Mouse (Mus musculus): ENCODE data around the gene Pkp4. TPM values are rescaled to one million over a fixed set of nuclear protein-coding genes. Genes with fewer than 3 reads are reported as not detected.

The Pkp4 gene
- polyA plus RNA-seq, 1 experiment from 2014 or later, result 20.2 TPM

DNA sequence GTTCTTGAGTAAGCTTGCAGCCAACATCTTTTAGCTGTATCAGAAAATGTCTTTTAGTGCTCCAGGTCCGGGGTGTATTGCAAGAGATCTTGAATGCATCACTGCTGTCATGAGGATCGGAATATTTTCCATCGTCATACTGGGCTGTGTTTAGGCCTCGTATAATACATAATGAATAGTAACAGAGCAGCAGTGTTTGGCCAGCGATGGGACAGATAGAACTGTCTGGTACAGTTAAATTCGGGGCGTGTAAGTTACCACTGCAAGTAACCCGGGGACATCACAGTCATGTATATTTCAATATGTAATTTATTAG is 1.6 kb downstream of the Pkp4 start:
- no peaks in the 10 kb centered on the region for H3K27me3 ChIP-seq (ENCODE audit: control insufficient read depth, insufficient read depth, low read length)
- no peaks in the 10 kb centered on the region for H3K36me3 ChIP-seq (ENCODE audit: control insufficient read depth, insufficient read depth, low read length)
- H3K4me3 ChIP-seq (ENCODE audit: low read depth, low read length), result peak overlapping the region; percentile 71
- no peak overlapping the region for H3K27ac ChIP-seq (ENCODE audit: low read depth, low read length)
- H3K9ac ChIP-seq (ENCODE audit: low read length), result peak overlapping the region; percentile 84
- H3K4me2 ChIP-seq, result peak overlapping the region; percentile 66
- ATAC-seq (ENCODE audit: low FRiP score), result no peak
- no peaks in the 10 kb centered on the region for H3K9me3 ChIP-seq (ENCODE audit: control insufficient read depth, low read length)
- WGBS, result 48% methylated on average over 8 of the region's 8 CpGs
- peak; percentile 84 for DNase-seq (ENCODE audit: low spot score, missing footprints)
- peaks cover 11% of the 10 kb centered on the region for H3K4me1 ChIP-seq (ENCODE audit: control insufficient read depth, insufficient read depth, low read length)

DNA sequence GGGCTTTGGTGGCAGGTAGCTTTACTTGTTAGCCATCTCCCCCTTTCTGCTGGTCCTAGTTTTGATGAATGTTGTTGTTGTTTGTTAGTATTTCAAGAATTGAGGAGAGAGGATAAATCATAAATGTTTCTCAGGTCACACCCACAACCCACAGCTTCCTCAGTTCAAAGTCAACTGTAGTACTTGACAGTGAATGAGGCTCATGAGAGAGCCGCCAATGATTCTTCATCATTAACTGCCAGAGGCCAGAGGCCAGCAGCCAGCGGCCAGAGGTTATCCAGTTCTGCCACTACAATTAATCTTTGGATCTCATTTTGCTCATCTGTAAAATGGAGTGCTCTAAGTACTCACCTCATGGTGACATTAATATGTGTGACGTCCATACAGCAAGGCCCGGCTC is 6.3 kb downstream of the Pkp4 start:
- Histone ChIP-seq H3K36me3 (ENCODE audit: control insufficient read depth, insufficient read depth, low read length) (no peaks in the 10 kb centered on the region), H3K27me3 (ENCODE audit: control insufficient read depth, insufficient read depth, low read length) (no peaks in the 10 kb centered on the region), H3K4me3 (ENCODE audit: low read depth, low read length) (no peak overlapping the region), H3K4me1 (ENCODE audit: control insufficient read depth, insufficient read depth, low read length) (peaks cover 11% of the 10 kb centered on the region), H3K4me2 (no peak overlapping the region), H3K9me3 (ENCODE audit: control insufficient read depth, low read length) (no peaks in the 10 kb centered on the region), H3K9ac (ENCODE audit: low read length) (no peak overlapping the region), H3K27ac (ENCODE audit: low read depth, low read length) (no peak overlapping the region)
- ATAC-seq (ENCODE audit: low FRiP score) (no peak), DNase-seq (ENCODE audit: low spot score, missing footprints) (peak; percentile 73)
- 93% methylated on average over 4 of the region's 4 CpGs for WGBS

DNA sequence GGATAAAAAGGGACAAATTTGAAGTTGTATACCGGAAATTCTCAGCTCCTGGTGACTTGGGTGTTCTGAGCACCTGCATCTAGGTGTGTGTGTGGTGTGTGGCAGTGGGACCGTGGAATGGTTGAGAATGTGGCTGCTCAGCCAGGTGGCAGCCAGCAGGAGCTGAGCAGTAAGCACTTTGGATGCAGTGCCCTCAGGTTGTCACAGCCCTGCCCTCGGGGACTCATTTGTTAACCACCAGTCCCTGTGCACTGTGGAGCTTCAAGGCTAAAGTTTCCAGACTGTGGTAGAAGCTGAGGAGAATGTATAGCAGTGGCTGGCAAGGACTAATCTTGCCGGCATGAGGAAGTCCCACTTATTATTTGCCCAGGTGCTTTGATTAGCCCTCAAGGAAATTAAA is 7.2 kb downstream of the Pkp4 start:
- Histone ChIP-seq H3K27ac (ENCODE audit: low read depth, low read length) (no peak overlapping the region), H3K36me3 (ENCODE audit: control insufficient read depth, insufficient read depth, low read length) (no peaks in the 10 kb centered on the region), H3K4me1 (ENCODE audit: control insufficient read depth, insufficient read depth, low read length) (peaks cover 6% of the 10 kb centered on the region), H3K9ac (ENCODE audit: low read length) (no peak overlapping the region), H3K27me3 (ENCODE audit: control insufficient read depth, insufficient read depth, low read length) (no peaks in the 10 kb centered on the region), H3K4me2 (no peak overlapping the region), H3K9me3 (ENCODE audit: control insufficient read depth, low read length) (no peaks in the 10 kb centered on the region), H3K4me3 (ENCODE audit: low read depth, low read length) (no peak overlapping the region)
- DNase-seq (ENCODE audit: low spot score, missing footprints) (no peak), ATAC-seq (ENCODE audit: low FRiP score) (no peak)
- 89% methylated on average over 4 of the region's 4 CpGs for WGBS

DNA sequence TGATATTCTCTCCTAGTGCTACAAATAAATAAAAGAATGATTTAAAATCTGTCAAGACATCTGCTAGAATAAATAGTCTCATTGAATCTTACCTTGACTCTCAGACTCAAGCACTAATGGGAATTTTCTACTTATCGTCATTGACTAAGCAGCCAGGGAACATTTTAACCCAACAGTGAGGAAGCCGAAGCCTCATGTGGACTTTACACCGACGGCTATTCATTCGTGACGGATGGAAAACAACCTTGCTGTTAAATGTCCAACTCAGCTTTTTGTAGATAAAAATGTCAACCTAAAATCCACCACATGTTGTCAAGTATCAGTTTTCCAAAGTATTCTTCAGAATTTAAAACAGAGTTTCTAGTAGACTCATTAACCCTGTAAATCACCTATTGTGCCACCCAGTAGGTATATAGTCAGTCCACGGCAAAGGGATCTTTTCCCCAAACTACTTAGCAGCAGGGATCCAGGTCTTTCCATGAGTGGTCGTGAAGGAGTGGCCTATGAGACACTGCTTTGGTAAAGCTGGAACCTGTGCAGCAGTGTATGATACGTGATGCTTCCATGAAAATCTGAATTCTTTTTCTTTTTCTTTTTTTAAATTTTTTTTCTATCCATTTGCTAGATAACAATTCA is 9.0 kb downstream of the Pkp4 start:
- Histone ChIP-seq H3K4me2 (no peak overlapping the region), H3K9me3 (ENCODE audit: control insufficient read depth, low read length) (no peaks in the 10 kb centered on the region), H3K27me3 (ENCODE audit: control insufficient read depth, insufficient read depth, low read length) (no peaks in the 10 kb centered on the region), H3K9ac (ENCODE audit: low read length) (no peak overlapping the region), H3K4me1 (ENCODE audit: control insufficient read depth, insufficient read depth, low read length) (no peaks in the 10 kb centered on the region), H3K36me3 (ENCODE audit: control insufficient read depth, insufficient read depth, low read length) (no peaks in the 10 kb centered on the region), H3K27ac (ENCODE audit: low read depth, low read length) (no peak overlapping the region), H3K4me3 (ENCODE audit: low read depth, low read length) (no peak overlapping the region)
- ATAC-seq (ENCODE audit: low FRiP score) (no peak), DNase-seq (ENCODE audit: low spot score, missing footprints) (peak; percentile 31)
- 87% methylated on average over 9 of the region's 9 CpGs for WGBS

DNA sequence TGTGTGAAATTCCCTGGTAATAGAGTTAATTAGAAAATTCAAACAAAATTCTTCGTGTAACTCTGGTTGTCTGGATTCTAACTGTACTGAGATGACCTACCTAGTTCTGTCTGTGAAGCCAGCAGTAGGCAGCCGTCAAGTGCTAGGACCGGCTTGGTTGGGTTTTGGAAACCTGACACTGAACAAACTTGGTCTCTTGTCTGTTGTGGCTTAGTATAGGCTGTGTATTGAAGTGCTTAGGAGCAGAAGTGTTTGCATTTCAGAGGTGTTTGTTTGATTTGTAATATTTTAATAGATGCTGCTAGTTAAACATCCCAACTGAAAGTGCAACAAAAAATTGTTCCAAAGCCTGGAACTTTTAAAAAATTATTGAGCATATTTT is 9.5 kb downstream of the Pkp4 start:
- H3K27ac ChIP-seq (ENCODE audit: low read depth, low read length), result no peak overlapping the region
- peak; percentile 23 for DNase-seq (ENCODE audit: low spot score, missing footprints)
- 82% methylated on average over 3 of the region's 3 CpGs for WGBS
- no peak overlapping the region for H3K9ac ChIP-seq (ENCODE audit: low read length)
- no peak overlapping the region for H3K4me3 ChIP-seq (ENCODE audit: low read depth, low read length)
- H3K4me1 ChIP-seq (ENCODE audit: control insufficient read depth, insufficient read depth, low read length), result no peaks in the 10 kb centered on the region
- no peaks in the 10 kb centered on the region for H3K36me3 ChIP-seq (ENCODE audit: control insufficient read depth, insufficient read depth, low read length)
- H3K9me3 ChIP-seq (ENCODE audit: control insufficient read depth, low read length), result no peaks in the 10 kb centered on the region
- no peak overlapping the region for H3K4me2 ChIP-seq
- no peak for ATAC-seq (ENCODE audit: low FRiP score)
- H3K27me3 ChIP-seq (ENCODE audit: control insufficient read depth, insufficient read depth, low read length), result no peaks in the 10 kb centered on the region

DNA sequence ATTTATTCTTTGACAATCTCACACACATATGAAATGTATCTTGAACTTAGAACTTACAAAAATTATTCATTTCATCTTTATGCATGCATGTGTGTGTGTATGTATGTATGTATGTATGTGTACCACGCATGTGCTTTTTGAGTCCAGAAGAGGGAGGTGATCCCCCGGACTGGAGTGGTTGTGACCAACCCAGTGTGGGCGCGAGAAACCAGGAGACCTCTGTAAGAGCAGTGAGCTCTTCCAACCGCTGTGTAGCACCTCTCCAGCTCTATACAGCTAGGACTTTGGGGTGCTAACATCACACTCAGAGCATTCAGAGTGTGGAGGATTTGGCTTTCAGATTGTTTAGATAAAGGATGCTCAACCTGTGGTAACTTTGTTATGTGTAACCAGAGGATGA is 9.9 kb downstream of the Pkp4 start:
- Histone ChIP-seq H3K9me3 (ENCODE audit: control insufficient read depth, low read length) (no peaks in the 10 kb centered on the region), H3K4me2 (no peak overlapping the region), H3K36me3 (ENCODE audit: control insufficient read depth, insufficient read depth, low read length) (no peaks in the 10 kb centered on the region), H3K4me3 (ENCODE audit: low read depth, low read length) (no peak overlapping the region), H3K4me1 (ENCODE audit: control insufficient read depth, insufficient read depth, low read length) (no peaks in the 10 kb centered on the region), H3K27me3 (ENCODE audit: control insufficient read depth, insufficient read depth, low read length) (no peaks in the 10 kb centered on the region), H3K27ac (ENCODE audit: low read depth, low read length) (no peak overlapping the region), H3K9ac (ENCODE audit: low read length) (no peak overlapping the region)
- no peak for ATAC-seq (ENCODE audit: low FRiP score)
- no peak for DNase-seq (ENCODE audit: low spot score, missing footprints)
- 95% methylated on average over 5 of the region's 5 CpGs for WGBS

DNA sequence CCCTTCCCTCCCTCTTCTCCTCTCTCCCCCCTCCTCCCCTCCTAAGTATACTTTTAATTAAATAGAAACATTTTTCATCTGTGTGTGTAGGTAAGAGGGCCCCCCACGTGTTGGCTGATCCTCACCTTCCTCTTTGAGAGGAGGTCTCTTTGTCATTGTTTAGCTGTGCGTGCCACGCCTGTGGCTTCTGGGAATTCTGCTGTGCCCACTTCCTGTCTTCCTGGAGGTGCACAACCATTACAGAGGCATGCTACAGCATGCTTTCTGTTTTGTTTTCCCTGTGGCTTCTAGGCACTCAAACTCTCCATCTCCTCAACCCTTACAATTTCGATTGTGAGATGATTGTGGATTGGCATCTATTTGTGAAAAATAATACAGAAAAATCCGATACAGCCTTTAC is 10.9 kb downstream of the Pkp4 start:
- WGBS, result 86% methylated on average over 5 of the region's 5 CpGs
- Histone ChIP-seq H3K4me1 (ENCODE audit: control insufficient read depth, insufficient read depth, low read length) (no peaks in the 10 kb centered on the region), H3K27me3 (ENCODE audit: control insufficient read depth, insufficient read depth, low read length) (no peaks in the 10 kb centered on the region), H3K4me2 (no peak overlapping the region), H3K27ac (ENCODE audit: low read depth, low read length) (no peak overlapping the region), H3K36me3 (ENCODE audit: control insufficient read depth, insufficient read depth, low read length) (no peaks in the 10 kb centered on the region), H3K4me3 (ENCODE audit: low read depth, low read length) (no peak overlapping the region), H3K9me3 (ENCODE audit: control insufficient read depth, low read length) (no peaks in the 10 kb centered on the region), H3K9ac (ENCODE audit: low read length) (no peak overlapping the region)
- ATAC-seq (ENCODE audit: low FRiP score), result no peak
- no peak for DNase-seq (ENCODE audit: low spot score, missing footprints)

DNA sequence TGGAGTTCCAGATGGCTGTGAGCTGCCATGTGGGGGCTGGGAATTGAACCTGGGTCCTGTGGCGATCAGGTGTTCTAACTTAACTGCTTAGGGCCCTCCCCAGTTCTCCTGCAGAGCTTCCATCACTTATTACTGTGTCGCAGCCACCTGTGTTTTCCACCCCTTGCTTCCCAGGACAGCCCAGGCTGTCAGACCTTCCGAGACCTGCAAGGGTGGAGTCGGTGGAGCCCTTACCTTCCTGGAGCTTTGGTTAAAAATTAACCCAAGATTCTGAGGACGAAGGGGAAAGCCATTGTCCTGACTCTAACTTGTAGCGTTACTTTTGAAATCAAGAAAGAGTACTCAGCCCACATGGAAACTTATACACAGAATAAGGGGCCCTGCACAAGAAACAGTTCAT is 15.3 kb downstream of the Pkp4 start:
- H3K4me3 ChIP-seq (ENCODE audit: low read depth, low read length), result no peak overlapping the region
- H3K36me3 ChIP-seq (ENCODE audit: control insufficient read depth, insufficient read depth, low read length), result no peaks in the 10 kb centered on the region
- H3K9ac ChIP-seq (ENCODE audit: low read length), result no peak overlapping the region
- H3K27me3 ChIP-seq (ENCODE audit: control insufficient read depth, insufficient read depth, low read length), result no peaks in the 10 kb centered on the region
- no peak overlapping the region for H3K4me2 ChIP-seq
- ATAC-seq (ENCODE audit: low FRiP score) (no peak), DNase-seq (ENCODE audit: low spot score, missing footprints) (no peak)
- H3K9me3 ChIP-seq (ENCODE audit: control insufficient read depth, low read length), result no peaks in the 10 kb centered on the region
- WGBS, result 96% methylated on average over 6 of the region's 6 CpGs
- 0 out of 2 replicates have a peak, but pooled peaks cover 2% of the 10 kb centered on the region for H3K4me1 ChIP-seq (ENCODE audit: control insufficient read depth, insufficient read depth, low read length)
- H3K27ac ChIP-seq (ENCODE audit: low read depth, low read length), result no peak overlapping the region

DNA sequence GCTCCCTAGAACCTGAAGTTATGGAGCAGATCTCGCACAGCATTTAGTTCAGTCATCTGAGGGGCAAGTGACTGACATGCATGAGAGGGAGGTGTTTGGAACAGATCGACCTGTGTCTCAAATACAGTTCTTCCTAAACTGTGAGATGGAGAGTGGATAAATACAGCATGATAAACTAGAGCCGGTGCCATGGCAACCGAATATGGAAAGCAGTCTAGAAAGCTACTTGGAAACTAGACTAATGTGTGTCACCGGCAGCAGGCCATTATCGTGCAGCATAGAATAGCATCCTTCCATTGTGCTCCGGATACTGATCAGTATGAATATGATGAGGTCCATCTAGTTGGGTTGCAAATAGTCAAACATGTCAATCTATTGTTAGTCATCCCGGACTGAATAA is 17.5 kb downstream of the Pkp4 start:
- peak; percentile 31; the same call in 1 of the 2 replicates for ATAC-seq (ENCODE audit: low FRiP score)
- DNase-seq (ENCODE audit: low spot score, missing footprints), result no peak

More for the DNA sequence above, 17.5 kb downstream of the Pkp4 start:
- Histone ChIP-seq H3K4me2 (no peak overlapping the region), H3K9ac (ENCODE audit: low read length) (no peak overlapping the region), H3K4me3 (ENCODE audit: low read depth, low read length) (no peak overlapping the region), H3K36me3 (ENCODE audit: control insufficient read depth, insufficient read depth, low read length) (no peaks in the 10 kb centered on the region), H3K27ac (ENCODE audit: low read depth, low read length) (no peak overlapping the region), H3K4me1 (ENCODE audit: control insufficient read depth, insufficient read depth, low read length) (0 out of 2 replicates have a peak, but pooled peaks cover 2% of the 10 kb centered on the region), H3K9me3 (ENCODE audit: control insufficient read depth, low read length) (no peaks in the 10 kb centered on the region), H3K27me3 (ENCODE audit: control insufficient read depth, insufficient read depth, low read length) (no peaks in the 10 kb centered on the region)
- WGBS, result 91% methylated on average over 8 of the region's 8 CpGs
